Mouse (Mus musculus) granulocyte monocyte progenitor cell, adult 5-6 weeks (primary cell): ENCODE results near the gene Coro1b. TPM values are rescaled to one million over a fixed set of nuclear protein-coding genes. Genes with fewer than 3 reads are reported as not detected.
"Not testable (repeated sequence)": the region's sequence is repeated elsewhere in the genome, so short reads cannot be mapped to it uniquely, and the experiment has no call there.

Experiments used
- ATAC-seq: replicated peaks from 2 replicates; pipeline ENCODE4 v1.8.0; 2016; ENCODE audit warnings: mild to moderate bottlenecking, moderate TSS enrichment, inconsistent platforms; ENCODE audit not compliant: poor library complexity, severe bottlenecking
- total RNA-seq, 2 experiments: library from RNA; stranded (forward) in 1 of 2; stranded (reverse) in 1 of 2; fragments of 200-712, 200-1000 nt in 1 of 2; fragments of >200 nt in 1 of 2; fragmentation: Nextera tagmentation in 1 of 2; gene quantifications; 2 replicates each; pipeline ENCODE4 v1.2.3; 2014 to 2017

Coro1b gene
- total RNA-seq, 2 experiments from 2014 or later: 73.2 to 234 TPM

- ATAC-seq: no peak
Observed at GRCm38 (mm10) chr19:4119716-4120487, 28.5 kb upstream of the Coro1b start.

- ATAC-seq: no peak
Observed at GRCm38 (mm10) chr19:4120496-4120895, 27.9 kb upstream of the Coro1b start.

- ATAC-seq: peak; percentile 68
Observed at GRCm38 (mm10) chr19:4121097-4121805, 27.2 kb upstream of the Coro1b start.

- ATAC-seq: peak; percentile 38
Observed at GRCm38 (mm10) chr19:4121896-4122295, 26.5 kb upstream of the Coro1b start.

- peak; percentile 14; the same call in 1 of the 2 replicates for ATAC-seq
Observed at GRCm38 (mm10) chr19:4122411-4123370, 25.7 kb upstream of the Coro1b start.

- no peak for ATAC-seq
Observed at GRCm38 (mm10) chr19:4124432-4124831, 24.0 kb upstream of the Coro1b start.

GRCm38 (mm10) chr19:4125268-4125667 lies 23.2 kb upstream of the Coro1b start:
- ATAC-seq: not testable (repeated sequence)

- peak; percentile 75 for ATAC-seq
Observed at GRCm38 (mm10) chr19:4125741-4126696, 22.4 kb upstream of the Coro1b start, which contains the start of gene Aip. Gene Aip (minus strand): TSS chr19:4125858.

- ATAC-seq: no peak
Observed at GRCm38 (mm10) chr19:4126759-4127495, 21.5 kb upstream of the Coro1b start.

GRCm38 (mm10) chr19:4129462-4129861 lies 19.0 kb upstream of the Coro1b start:
- ATAC-seq: no peak

GRCm38 (mm10) chr19:4130106-4130505 lies 18.3 kb upstream of the Coro1b start:
- no peak for ATAC-seq

- no peak for ATAC-seq
Observed at GRCm38 (mm10) chr19:4131075-4131474, 17.3 kb upstream of the Coro1b start.

- no peak for ATAC-seq
Observed at GRCm38 (mm10) chr19:4131768-4132167, 16.7 kb upstream of the Coro1b start.

GRCm38 (mm10) chr19:4134354-4134753 lies 14.1 kb upstream of the Coro1b start:
- ATAC-seq: no peak

GRCm38 (mm10) chr19:4135229-4135962 lies 13.0 kb upstream of the Coro1b start:
- not testable (repeated sequence) for ATAC-seq

- ATAC-seq: peak; percentile 66
Observed at GRCm38 (mm10) chr19:4135963-4136345, 12.5 kb upstream of the Coro1b start.

- no peak for ATAC-seq
Observed at GRCm38 (mm10) chr19:4136463-4136862, 12.0 kb upstream of the Coro1b start.

GRCm38 (mm10) chr19:4137913-4138312 lies 10.5 kb upstream of the Coro1b start:
- ATAC-seq: peak; percentile 44; the same call in 1 of the 2 replicates
